Mouse (Mus musculus) megakaryocyte-erythroid progenitor cell, adult 5-6 weeks (primary cell): Measurements from ENCODE around the gene Ddx39. TPM values are rescaled to one million over a fixed set of nuclear protein-coding genes. Genes with fewer than 3 reads are reported as not detected.
A peak's percentile ranks its signal among the peaks of the same experiment; 100 is the strongest.

ENCODE experiments used
- ATAC-seq: replicated peaks from 2 replicates; pipeline ENCODE4 v1.8.0; 2016; ENCODE audit warnings: mild to moderate bottlenecking, inconsistent platforms; ENCODE audit not compliant: severe bottlenecking, poor library complexity, low FRiP score, low TSS enrichment
- total RNA-seq, 2 experiments: library from RNA; stranded (forward) in 1 of 2; stranded (reverse) in 1 of 2; fragments of 200-1000, 215-1000 nt in 1 of 2; fragments of >200 nt in 1 of 2; fragmentation: Nextera tagmentation in 1 of 2; gene quantifications; 2 replicates each; pipeline ENCODE4 v1.2.3; 2014 to 2017

The Ddx39 gene
- total RNA-seq, 2 experiments from 2014 or later = 213 to 224 TPM

- ATAC-seq = no peak
Measured at GRCm38 (mm10) chr8:83732919-83733318, 17.9 kb downstream of the Ddx39 start.

- ATAC-seq = no peak
Measured at GRCm38 (mm10) chr8:83736681-83737080, 21.7 kb downstream of the Ddx39 start.

DNA sequence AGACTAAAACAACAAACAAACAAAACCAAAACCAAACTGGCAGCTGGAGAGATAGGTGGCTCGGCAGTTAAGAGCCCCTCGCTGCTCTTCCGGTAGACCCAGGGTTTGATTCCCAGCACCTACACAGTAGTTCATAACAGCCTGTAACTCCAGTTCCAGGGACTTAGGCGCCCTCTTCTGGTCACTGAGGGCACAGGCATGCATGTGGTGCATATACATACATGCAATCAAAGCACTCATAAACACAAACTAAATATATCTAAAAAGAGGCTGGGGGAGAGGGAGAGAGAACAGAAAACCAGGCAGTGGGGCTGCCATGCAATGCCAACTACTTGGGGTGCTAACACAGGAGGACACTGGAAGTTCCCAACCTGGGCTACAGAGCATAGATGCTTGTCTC is 22.4 kb downstream of the Ddx39 start:
- no peak for ATAC-seq

- no peak for ATAC-seq
Measured at GRCm38 (mm10) chr8:83737852-83738562, 23.0 kb downstream of the Ddx39 start.

DNA sequence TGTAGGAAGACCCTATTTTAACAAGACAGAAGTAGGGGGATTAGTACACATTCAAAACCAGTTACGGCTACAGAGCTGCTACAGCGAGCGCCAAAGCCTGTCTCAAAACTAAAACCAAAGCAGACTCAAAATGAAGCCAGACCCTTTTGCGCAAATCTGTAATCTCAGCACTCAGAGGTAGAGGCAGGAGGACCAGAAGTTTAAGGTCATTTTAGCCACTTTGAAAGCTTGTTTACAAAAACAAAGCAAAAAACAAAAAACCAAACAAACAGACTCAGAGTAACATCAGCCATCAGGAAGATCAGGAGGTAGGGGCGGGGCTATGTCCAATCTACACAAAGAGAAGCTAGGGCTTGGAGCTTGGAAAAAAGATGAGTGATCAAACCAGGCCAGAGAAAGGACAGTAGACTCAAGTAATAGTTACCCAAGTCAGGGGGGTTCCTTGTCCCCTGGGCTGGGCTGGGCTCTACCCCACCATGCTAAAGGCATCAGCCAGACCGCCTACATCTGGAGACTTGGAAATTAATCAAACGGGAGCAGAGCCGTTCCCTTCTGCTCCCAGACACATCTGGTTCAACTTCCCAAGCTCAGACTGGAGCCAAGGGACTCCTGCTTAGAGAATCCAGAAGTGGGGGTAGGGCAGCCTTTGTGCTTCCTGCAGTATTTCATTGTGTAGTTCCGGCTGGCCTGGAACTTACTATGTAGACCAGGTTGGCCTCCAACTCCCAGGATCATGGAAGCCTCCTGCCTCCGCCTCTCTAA is 24.2 kb downstream of the Ddx39 start:
- ATAC-seq = no peak

GRCm38 (mm10) chr8:83739711-83740468 is 24.9 kb downstream of the Ddx39 start:
- peak; percentile 56 for ATAC-seq

DNA sequence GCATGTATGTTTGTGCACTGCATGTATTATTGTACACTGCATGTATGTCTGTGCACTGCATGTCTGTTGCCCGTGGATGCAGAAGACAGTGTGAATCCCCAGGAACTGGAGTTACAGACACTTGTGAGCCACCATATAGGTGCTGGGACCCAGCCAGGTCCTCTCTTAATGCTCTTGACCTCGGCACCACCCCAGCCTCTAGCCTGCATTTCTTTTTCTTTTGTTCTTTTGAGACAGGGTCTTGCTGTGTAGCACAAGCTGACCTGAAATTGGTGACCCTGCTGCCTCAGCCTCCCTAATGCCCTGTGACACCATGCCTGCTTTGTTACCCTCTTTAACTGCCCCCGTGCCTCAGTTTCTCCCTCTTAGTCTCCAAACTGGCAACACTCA is 25.6 kb downstream of the Ddx39 start:
- peak; percentile 11; the same call in 1 of the 2 replicates for ATAC-seq

- peak; percentile 41 for ATAC-seq
Measured at GRCm38 (mm10) chr8:83740976-83741741, 26.2 kb downstream of the Ddx39 start, which contains the start of gene Adgre5. Gene Adgre5, minus strand, starts transcription at chr8:83741326.

- ATAC-seq = no peak
Measured at GRCm38 (mm10) chr8:83741849-83742655, 27.1 kb downstream of the Ddx39 start.

- 0 out of 2 replicates have a peak, but pooled peaks have one; percentile 25 for ATAC-seq
Measured at GRCm38 (mm10) chr8:83742968-83743367, 28.0 kb downstream of the Ddx39 start.

DNA sequence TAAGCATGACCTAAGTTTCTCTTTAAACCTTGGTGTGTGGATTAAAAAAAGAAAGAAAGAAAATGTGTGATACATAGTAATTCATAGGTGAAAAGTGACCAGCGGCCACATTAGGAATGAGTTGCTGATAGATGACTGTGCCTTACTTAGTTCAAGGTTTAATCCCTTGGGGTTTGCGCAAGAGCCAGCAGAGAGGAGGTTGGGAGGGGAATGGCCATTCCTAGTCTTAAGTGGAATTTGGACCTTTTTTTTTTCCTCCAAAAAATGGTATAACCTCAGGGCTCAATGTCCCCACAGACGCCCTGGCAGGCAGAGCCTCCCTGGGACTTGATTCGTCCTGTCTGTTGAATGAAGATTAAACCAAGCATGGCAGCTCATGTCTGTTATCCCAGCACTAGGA is 29.1 kb downstream of the Ddx39 start:
- no peak for ATAC-seq

DNA sequence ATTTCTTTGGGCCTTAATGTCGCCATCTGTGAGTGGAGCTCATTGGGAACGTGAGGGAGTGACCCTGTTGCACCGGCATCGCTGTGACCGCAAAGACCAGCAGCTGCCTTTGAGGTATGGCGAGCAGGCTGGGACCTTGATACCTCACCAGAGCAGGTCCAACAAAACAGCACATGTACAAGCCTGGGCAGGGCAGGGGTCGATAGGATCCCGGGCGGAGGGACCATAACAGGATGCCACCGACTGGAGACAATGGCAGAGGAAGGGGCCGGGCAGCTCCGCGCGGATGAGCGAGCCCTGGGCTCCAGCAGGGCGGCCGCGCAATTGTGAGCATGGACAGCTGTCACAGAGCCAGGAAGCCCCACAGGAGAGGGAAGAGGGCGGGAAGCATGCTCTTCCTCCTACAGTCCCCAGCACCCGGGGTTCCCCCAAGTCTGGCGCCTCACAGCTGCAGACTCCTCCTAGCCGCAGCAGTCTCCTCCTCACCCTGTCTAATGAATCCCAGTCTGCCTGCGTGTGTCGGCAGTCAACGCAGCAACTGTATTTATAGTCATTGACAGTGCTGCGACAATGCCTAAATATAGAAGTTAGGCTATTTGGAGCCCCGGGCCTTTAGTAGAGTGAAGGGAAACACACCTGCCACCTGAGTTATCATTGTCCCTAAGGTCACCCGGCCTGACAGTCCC is 32.8 kb downstream of the Ddx39 start:
- peak; percentile 51 for ATAC-seq

GRCm38 (mm10) chr8:83748708-83749107 is 33.7 kb downstream of the Ddx39 start:
- ATAC-seq = peak; percentile 60

- no peak for ATAC-seq
Measured at GRCm38 (mm10) chr8:83749265-83749664, 34.3 kb downstream of the Ddx39 start.

- ATAC-seq = no peak
Measured at GRCm38 (mm10) chr8:83754149-83754548, 39.2 kb downstream of the Ddx39 start.

GRCm38 (mm10) chr8:83756273-83756672 is 41.3 kb downstream of the Ddx39 start:
- no peak for ATAC-seq

DNA sequence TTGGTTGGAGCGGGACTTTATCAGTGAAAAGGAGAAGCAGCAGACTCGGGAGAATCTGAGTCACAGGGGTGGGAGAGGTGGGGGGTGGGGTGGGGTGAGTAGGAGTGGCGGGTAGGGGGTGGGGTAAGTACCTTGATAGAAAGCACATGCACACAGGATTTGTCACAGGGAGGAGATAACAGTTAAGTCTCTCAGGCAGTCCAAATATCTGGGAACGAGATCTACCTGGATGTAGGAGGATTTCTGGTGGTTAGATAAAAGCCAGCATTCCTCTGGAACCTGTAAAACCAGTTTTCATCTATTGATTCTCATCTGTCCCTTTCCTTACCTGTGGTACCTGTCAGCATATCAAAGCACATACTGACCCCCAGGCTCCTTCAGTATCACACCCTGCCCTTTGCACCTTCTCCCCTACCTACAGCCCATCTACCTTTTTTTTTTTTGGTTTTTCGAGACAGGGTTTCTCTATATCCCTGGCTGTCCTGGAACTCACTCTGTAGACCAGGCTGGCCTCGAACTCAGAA is 42.2 kb downstream of the Ddx39 start:
- no peak for ATAC-seq

GRCm38 (mm10) chr8:83758298-83758697 is 43.3 kb downstream of the Ddx39 start:
- no peak for ATAC-seq
